Comparison of ENCODE assay signal across 15 mouse cellular contexts in genomic region chr5:20620596-20621511, GRCm38 (mm10).
DNase-seq lines count a peak whose midpoint lies in the region; ATAC-seq lines count a peak whose summit lies in the region.
"Had no signal": no experiment of that assay in that cellular context is flagged by ENCODE, and none has a peak within 500 bp of the region (broad histone marks: within the 10 kb centered on the region; RNA-seq: fewer than 3 reads in every experiment).

No protein-coding gene starts in this region.

- DNase-seq in heart, adult 11 months: peak; percentile 65
- no peak for DNase-seq in heart, postnatal 25 days (ENCODE audit: low spot score)
- no peak for DNase-seq in midbrain, embryonic 10.5 days (ENCODE audit: low spot score)
- peak; percentile 11 for DNase-seq in kidney, postnatal 10 days
- DNase-seq in lung, postnatal 4 days: peak; percentile 15 to 33
- no peak for DNase-seq in frontal cortex, postnatal 36 days (ENCODE audit: low spot score in 2 of 2)
- no peak for DNase-seq in adrenal gland, postnatal 25 days
- DNase-seq: layer of hippocampus, adult 9-11 months; right cerebral cortex, postnatal 25 days had no signal

- H3K9ac ChIP-seq in midbrain, embryonic 15.5 days: no peak overlapping the region
- H3K9ac ChIP-seq: heart, embryonic 12.5 days; liver, embryonic 12.5 days; midbrain, embryonic 12.5 days; neural tube, embryonic 15.5 days; stomach, embryonic 15.5 days had no signal

- intact Hi-C loops in heart, postnatal 25 days (cut with DNase I): no loop called here

- peaks cover 23% of the 10 kb centered on the region for H3K4me1 ChIP-seq in midbrain, embryonic 10.5 days
- peaks cover 10% of the 10 kb centered on the region for H3K4me1 ChIP-seq in midbrain, embryonic 15.5 days
- H3K4me1 ChIP-seq: heart, embryonic 12.5 days; liver, embryonic 12.5 days; stomach, embryonic 15.5 days had no signal

- H3K27me3 ChIP-seq in midbrain, embryonic 10.5 days (ENCODE audit: low read depth, poor library complexity, severe bottlenecking): no peaks in the 10 kb centered on the region
- H3K27me3 ChIP-seq in midbrain, embryonic 15.5 days (replicated peaks): no peaks in the 10 kb centered on the region
- H3K27me3 ChIP-seq: heart, embryonic 12.5 days; liver, embryonic 12.5 days; midbrain, embryonic 12.5 days; neural tube, embryonic 15.5 days; stomach, embryonic 15.5 days had no signal

- WGBS in midbrain, embryonic 10.5 days: 80% methylated on average over 7 of the region's 7 CpGs
- WGBS in midbrain, embryonic 15.5 days: 78% methylated on average over 7 of the region's 7 CpGs

- ATAC-seq in midbrain, embryonic 15.5 days (replicated peaks): no peak
- ATAC-seq: liver, embryonic 12.5 days had no signal

- no peaks in the 10 kb centered on the region for H3K9me3 ChIP-seq in midbrain, embryonic 10.5 days (replicated peaks)
- H3K9me3 ChIP-seq in midbrain, embryonic 15.5 days: no peaks in the 10 kb centered on the region
- H3K9me3 ChIP-seq: heart, embryonic 12.5 days; liver, embryonic 12.5 days; midbrain, embryonic 12.5 days; neural tube, embryonic 15.5 days; stomach, embryonic 15.5 days had no signal

- no peaks in the 10 kb centered on the region for H3K36me3 ChIP-seq in midbrain, embryonic 10.5 days
- H3K36me3 ChIP-seq in midbrain, embryonic 15.5 days (replicated peaks): no peaks in the 10 kb centered on the region
- H3K36me3 ChIP-seq: heart, embryonic 12.5 days; liver, embryonic 12.5 days; midbrain, embryonic 12.5 days; neural tube, embryonic 15.5 days; stomach, embryonic 15.5 days had no signal

- H3K27ac ChIP-seq in midbrain, embryonic 10.5 days (replicated peaks): peak overlapping the region; percentile 61; the same call in 1 of the 2 replicates
- no peak overlapping the region for H3K27ac ChIP-seq in midbrain, embryonic 15.5 days
- H3K27ac ChIP-seq: liver, embryonic 12.5 days; midbrain, embryonic 12.5 days; neural tube, embryonic 15.5 days; stomach, embryonic 15.5 days had no signal

- no peak overlapping the region for H3K4me2 ChIP-seq in midbrain, embryonic 15.5 days
- H3K4me2 ChIP-seq: heart, embryonic 12.5 days; liver, embryonic 12.5 days; midbrain, embryonic 12.5 days; neural tube, embryonic 15.5 days; stomach, embryonic 15.5 days had no signal

- H3K4me3 ChIP-seq in midbrain, embryonic 10.5 days: no peak overlapping the region
- no peak overlapping the region for H3K4me3 ChIP-seq in midbrain, embryonic 15.5 days
- H3K4me3 ChIP-seq: heart, embryonic 12.5 days; liver, embryonic 12.5 days; midbrain, embryonic 12.5 days; neural tube, embryonic 15.5 days; stomach, embryonic 15.5 days had no signal

Comparison
In these comparisons a context has a peak if more than half of its experiments do, and no peak if none do; other contexts are left out.
1. DNase-seq: peak in heart, adult 11 months (single experiment), kidney, postnatal 10 days (single experiment) and lung, postnatal 4 days (2 of 2); none in heart, postnatal 25 days (single experiment), midbrain, embryonic 10.5 days (single experiment), frontal cortex, postnatal 36 days (0 of 2) and adrenal gland, postnatal 25 days (single experiment).